9 mouse cellular contexts compared by ENCODE assay signal in genomic region chr8:65037117-65037533, GRCm38 (mm10). TPM values are rescaled to one million over a fixed set of nuclear protein-coding genes. Genes with fewer than 3 reads are reported as not detected.
DNase-seq lines count a peak whose midpoint lies in the region; ATAC-seq and TF ChIP-seq lines count a peak whose summit lies in the region.
"Had no signal": no experiment of that assay in that cellular context is flagged by ENCODE, and none has a peak within 500 bp of the region (broad histone marks: within the 10 kb centered on the region; RNA-seq: fewer than 3 reads in every experiment).

TSS of gene Apela (minus strand) at chr8:65037336.

- 0% methylated on average over 8 of the region's 8 CpGs for WGBS in kidney, postnatal 0 days
- under 1% methylated on average over 8 of the region's 8 CpGs for WGBS in lung, embryonic 14.5 days
- 1% methylated on average over 8 of the region's 8 CpGs for WGBS in stomach, embryonic 16.5 days

- H3K4me2 ChIP-seq in CH12.LX (ENCODE audit: insufficient read depth, low read depth, poor library complexity, severe bottlenecking): no peak within 1 kb of the TSS
- H3K4me2 ChIP-seq in kidney, postnatal 0 days (ENCODE audit: low read length): peak within 1 kb of the TSS; percentile 61
- H3K4me2 ChIP-seq in lung, embryonic 14.5 days: peak within 1 kb of the TSS; percentile 63
- peak within 1 kb of the TSS; percentile 55 for H3K4me2 ChIP-seq in stomach, embryonic 16.5 days (ENCODE audit: low read depth, low read length)

- dilution Hi-C loops in CH12.LX (cut with MboI; ENCODE audit: extremely low pct_ligation_motif_present, extremely low pct_unique_long_range_greater_than_20kb, low sequenced_read_pairs): no loop called here

- H3K9ac ChIP-seq in CH12.LX (ENCODE audit: insufficient read depth, low read depth): no peak within 1 kb of the TSS
- H3K9ac ChIP-seq in kidney, postnatal 0 days (ENCODE audit: low read depth, low read length): no peak within 1 kb of the TSS
- H3K9ac ChIP-seq in lung, embryonic 14.5 days: peak within 1 kb of the TSS; percentile 10; the same call in 1 of the 2 replicates
- no peak within 1 kb of the TSS for H3K9ac ChIP-seq in stomach, embryonic 16.5 days (ENCODE audit: low read length)

- H3K4me3 ChIP-seq in CH12.LX (replicated peaks in 1 of 3; ENCODE audit: low read depth in 2 of 3, low read length in 2 of 3, poor library complexity in 1 of 3): no peak within 1 kb of the TSS
- peak within 1 kb of the TSS; percentile 22 for H3K4me3 ChIP-seq in kidney, postnatal 0 days (replicated peaks; ENCODE audit: low read depth, low read length)
- peak within 1 kb of the TSS; percentile 20 for H3K4me3 ChIP-seq in lung, embryonic 14.5 days (ENCODE audit: low read depth, low read length)
- H3K4me3 ChIP-seq in stomach, embryonic 16.5 days (replicated peaks; ENCODE audit: low read length): peak within 1 kb of the TSS; percentile 28

- in situ Hi-C loops in CH12.LX (cut with MboI; ENCODE audit: low pct_ligation_motif_present, low pct_unique_long_range_greater_than_20kb, low sequenced_read_pairs): no loop called here

- TF ChIP-seq RAD21 in CH12.LX (IDR thresholded peaks at IDR 0.05; ENCODE audit: low read depth, low read length): no peak

- H3K4me1 ChIP-seq in CH12.LX (ENCODE audit: control insufficient read depth in 1 of 2, insufficient read depth in 2 of 2): peaks cover 3 to 5% of the 10 kb centered on the region in 2 experiments; a peak in 3 of 4 replicates
- no peaks in the 10 kb centered on the region; the same call in 1 of the 2 replicates for H3K4me1 ChIP-seq in kidney, postnatal 0 days (replicated peaks; ENCODE audit: insufficient read depth, low read length)
- no peaks in the 10 kb centered on the region for H3K4me1 ChIP-seq in lung, embryonic 14.5 days (ENCODE audit: insufficient read depth)
- H3K4me1 ChIP-seq in stomach, embryonic 16.5 days (ENCODE audit: control insufficient read depth, insufficient read depth, low read length): peaks cover 9% of the 10 kb centered on the region

- peak; percentile 77 for ATAC-seq in kidney, postnatal 0 days (replicated peaks; ENCODE audit: low FRiP score, low read depth)
- ATAC-seq in lung, embryonic 14.5 days (ENCODE audit: insufficient read depth): peak; percentile 95
- peak; percentile 89 for ATAC-seq in stomach, embryonic 16.5 days (ENCODE audit: insufficient read depth, low FRiP score)

- no peak for TF ChIP-seq POLR2A in CH12.LX (IDR thresholded peaks at IDR 0.05; ENCODE audit: low read depth, low read length)

- H3K27ac ChIP-seq in CH12.LX (ENCODE audit: insufficient read depth, low read depth): no peak within 1 kb of the TSS
- peak within 1 kb of the TSS; percentile 20 for H3K27ac ChIP-seq in kidney, postnatal 0 days
- no peak within 1 kb of the TSS for H3K27ac ChIP-seq in lung, embryonic 14.5 days (ENCODE audit: low read depth)
- peak within 1 kb of the TSS; percentile 28; the same call in 1 of the 2 replicates for H3K27ac ChIP-seq in stomach, embryonic 16.5 days (ENCODE audit: low read length)

- peak; percentile 3 for DNase-seq in CH12.LX (ENCODE audit: extremely low read depth)
- peak; percentile 32 for DNase-seq in adrenal gland, postnatal 10 days
- peak; percentile 69 for DNase-seq in forelimb bud, embryonic 11.5 days (ENCODE audit: low read depth, low spot score)
- DNase-seq in kidney, postnatal 0 days (ENCODE audit: low spot score): peak; percentile 88
- peak; percentile 80 for DNase-seq in lung, embryonic 14.5 days
- no peak for DNase-seq in T-cell, adult 2 months (ENCODE audit: low spot score)
- DNase-seq in thymus, postnatal 36 days: no peak

- no peaks in the 10 kb centered on the region for H3K36me3 ChIP-seq in CH12.LX (replicated peaks in 1 of 2; ENCODE audit: control insufficient read depth in 1 of 2, insufficient read depth in 1 of 2, low read length in 1 of 2)
- no peaks in the 10 kb centered on the region for H3K36me3 ChIP-seq in kidney, postnatal 0 days (ENCODE audit: insufficient read depth, low read length)
- no peaks in the 10 kb centered on the region for H3K36me3 ChIP-seq in lung, embryonic 14.5 days (ENCODE audit: insufficient read depth)
- H3K36me3 ChIP-seq in stomach, embryonic 16.5 days (ENCODE audit: control insufficient read depth, insufficient read depth, low read length): no peaks in the 10 kb centered on the region

- H3K79me2 ChIP-seq in CH12.LX (replicated peaks; ENCODE audit: control insufficient read depth, extremely low read depth, insufficient read depth, poor library complexity, severe bottlenecking): no peaks in the 10 kb centered on the region

- H3K9me3 ChIP-seq in CH12.LX (replicated peaks; ENCODE audit: low read length): no peaks in the 10 kb centered on the region
- no peaks in the 10 kb centered on the region for H3K9me3 ChIP-seq in kidney, postnatal 0 days (replicated peaks; ENCODE audit: low read length)
- H3K9me3 ChIP-seq in lung, embryonic 14.5 days (ENCODE audit: low read depth, low read length): no peaks in the 10 kb centered on the region
- H3K9me3 ChIP-seq in stomach, embryonic 16.5 days (replicated peaks; ENCODE audit: control insufficient read depth, low read length): no peaks in the 10 kb centered on the region

- no peak for TF ChIP-seq CTCF in CH12.LX (conservative IDR thresholded peaks at IDR 0.05 in 1 of 2, IDR thresholded peaks at IDR 0.05 in 1 of 2; ENCODE audit: low read depth in 2 of 2, low read length in 2 of 2)
- TF ChIP-seq CTCF in kidney, postnatal 0 days (IDR thresholded peaks at IDR 0.05; ENCODE audit: low read depth): no peak
- TF ChIP-seq CTCF in lung, embryonic 14.5 days (IDR thresholded peaks at IDR 0.05; ENCODE audit: low read depth): no peak

- TF ChIP-seq EP300 in CH12.LX (IDR thresholded peaks at IDR 0.05; ENCODE audit: low read length): no peak

- H3K27me3 ChIP-seq in CH12.LX (replicated peaks): no peaks in the 10 kb centered on the region
- no peaks in the 10 kb centered on the region for H3K27me3 ChIP-seq in kidney, postnatal 0 days (ENCODE audit: insufficient read depth, low read length)
- H3K27me3 ChIP-seq in lung, embryonic 14.5 days (ENCODE audit: insufficient read depth, low read length): no peaks in the 10 kb centered on the region
- no peaks in the 10 kb centered on the region for H3K27me3 ChIP-seq in stomach, embryonic 16.5 days (ENCODE audit: control insufficient read depth, insufficient read depth, low read length)

TF ChIP-seq in CH12.LX, 34 proteins besides CTCF, POLR2A, EP300 and RAD21:
- TF ChIP-seq ZMIZ1 (IDR thresholded peaks at IDR 0.05; ENCODE audit: low read depth, low read length): no peak
- TF ChIP-seq KAT2A (IDR thresholded peaks at IDR 0.05; ENCODE audit: insufficient replicate concordance, low read length): no peak
- no peak for TF ChIP-seq MYC (IDR thresholded peaks at IDR 0.05; ENCODE audit: low read depth, low read length)
- TF ChIP-seq ZNF384 (IDR thresholded peaks at IDR 0.05; ENCODE audit: low read depth, low read length): no peak

RNA-seq across cellular contexts. Expression of gene Apela, which starts in this region (rescaled TPM):
- total RNA-seq in CH12.LX (2012; rRNA removed) (not detected in 2 replicates), CH12.LX (2014; rRNA removed) (not detected in 2 replicates)
- not detected in 2 replicates for polyA plus RNA-seq in CH12.LX (2012; ENCODE audit: insufficient read length, low read depth)
- not detected for total RNA-seq in adrenal gland, postnatal 10 days (2021)
- 25.6 and 28.7 TPM in 2 replicates for polyA plus RNA-seq in kidney, postnatal 0 days (2015; fragmentation: Nextera tagmentation; extraction: Ambion mirVana)
- polyA plus RNA-seq in lung, embryonic 14.5 days (2014; fragmentation: Nextera tagmentation; extraction: Ambion mirVana): 0.95 and 1.1 TPM in 2 replicates
- polyA plus RNA-seq in stomach, embryonic 16.5 days (2015; fragmentation: Nextera tagmentation; extraction: Ambion mirVana): 1.9 and 3.1 TPM in 2 replicates
- total RNA-seq: left cerebral cortex, postnatal 25 days had no signal

Comparison
In these comparisons a context has a peak if more than half of its experiments do, and no peak if none do; other contexts are left out.
1. Peak in DNase-seq in CH12.LX; RNA of the gene not detected or under 1 TPM.
2. Peak in DNase-seq in adrenal gland, postnatal 10 days; RNA of the gene not detected or under 1 TPM.
3. DNase-seq: peak in forelimb bud, embryonic 11.5 days (single experiment), kidney, postnatal 0 days (single experiment) and lung, embryonic 14.5 days (single experiment); none in T-cell, adult 2 months (single experiment) and thymus, postnatal 36 days (0 of 2).
4. H3K27ac ChIP-seq: peak in kidney, postnatal 0 days (single experiment) and stomach, embryonic 16.5 days (single experiment); none in CH12.LX (single experiment) and lung, embryonic 14.5 days (single experiment).
5. H3K4me3 ChIP-seq: peak in kidney, postnatal 0 days (single experiment), lung, embryonic 14.5 days (single experiment) and stomach, embryonic 16.5 days (single experiment); none in CH12.LX (0 of 3).
6. Peak in every context shown above with its lines, with median percentiles within 50 percentile points of each other: ATAC-seq.